Mouse (Mus musculus) spleen, adult 18-20 months (tissue): ENCODE data around the gene Olfm4.

Source experiments
- DNase-seq, 2 experiments: peaks; one replicate each; pipeline ENCODE4 v3.0.0; 2022; ENCODE audit warnings: mixed read lengths in 2 of 2

Gene Olfm4

GRCm38 (mm10) chr14:79983781-79984180 is at the start of gene Olfm4:
Olfm4 (plus strand) TSS chr14:79984081.
- no peak for DNase-seq

DNA sequence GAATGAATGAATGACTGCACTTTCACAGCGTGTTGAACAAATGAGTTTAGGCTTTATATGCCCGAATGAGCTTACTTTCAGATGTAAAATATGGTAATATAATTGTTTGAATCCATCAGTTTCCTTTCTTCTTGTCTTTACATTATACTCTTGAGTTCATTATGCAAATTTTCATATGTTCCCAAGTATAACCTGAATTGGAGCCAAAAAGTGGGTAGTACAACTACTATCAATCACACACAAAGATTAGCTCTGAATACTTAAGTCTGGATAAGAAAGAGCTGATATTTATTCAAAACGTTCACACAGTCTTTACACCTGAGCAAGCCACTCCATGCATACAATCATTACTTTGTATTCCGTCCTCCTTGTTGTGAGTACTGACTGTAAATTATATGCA is 49.5 kb upstream of the Olfm4 start:
- no peak for DNase-seq

DNA sequence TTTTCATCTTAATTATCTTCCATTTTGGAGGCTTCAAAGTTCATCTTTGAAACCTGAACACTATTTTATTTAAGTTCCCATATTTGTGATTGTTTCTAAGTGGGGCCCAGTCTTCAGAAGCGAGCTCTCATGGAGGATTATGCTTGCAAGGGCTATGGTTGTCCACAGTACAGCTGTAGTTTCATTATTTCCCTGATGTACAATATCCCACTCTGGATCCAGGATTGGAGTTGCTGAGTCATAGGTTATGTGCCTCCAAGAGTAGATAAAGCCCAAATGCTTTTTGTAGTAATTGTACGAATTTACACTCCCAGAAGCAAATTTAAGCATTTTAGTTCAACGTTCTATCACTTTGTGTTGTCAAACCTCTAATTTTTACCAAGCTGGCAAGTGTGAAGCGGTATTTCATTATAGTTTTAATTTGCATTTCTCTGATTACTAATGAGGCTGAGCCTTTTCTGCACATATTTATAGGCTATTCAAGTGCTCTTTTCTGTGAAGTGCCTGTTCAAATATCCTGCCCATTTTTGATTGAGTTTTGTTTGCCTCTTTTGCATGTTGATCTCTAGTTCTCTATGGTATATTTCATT is 46.9 kb upstream of the Olfm4 start:
- DNase-seq = no peak

- DNase-seq = no peak
These were observed 38.0 kb upstream of the Olfm4 start for GRCm38 (mm10) chr14:79945876-79946275.

GRCm38 (mm10) chr14:79955678-79956077 is 28.2 kb upstream of the Olfm4 start:
- no peak for DNase-seq

- no peak for DNase-seq
These were observed 25.9 kb upstream of the Olfm4 start for GRCm38 (mm10) chr14:79957789-79958487.

- no peak for DNase-seq
These were observed 22.7 kb upstream of the Olfm4 start for GRCm38 (mm10) chr14:79961187-79961586.

DNA sequence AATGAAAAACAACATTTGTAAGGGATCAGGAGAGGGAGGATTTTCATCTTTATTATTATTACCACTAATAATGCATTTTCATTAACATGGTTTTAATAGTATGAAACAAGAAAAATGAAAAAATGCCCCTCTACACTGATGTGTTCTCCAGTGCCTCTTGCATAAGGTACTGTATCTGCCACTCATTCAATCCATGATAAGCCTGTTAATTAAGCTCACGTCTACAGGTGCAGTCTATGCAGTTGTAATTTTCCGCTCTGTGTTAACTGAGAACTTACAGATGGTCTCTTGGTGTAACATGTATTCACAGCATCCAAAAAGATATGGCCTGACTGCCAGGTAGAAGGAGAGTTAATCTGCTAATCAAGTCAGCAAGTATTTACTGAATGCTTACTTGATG is 22.3 kb upstream of the Olfm4 start:
- no peak for DNase-seq

GRCm38 (mm10) chr14:79970165-79970564 is 13.7 kb upstream of the Olfm4 start:
- no peak for DNase-seq

- DNase-seq = no peak
These were observed 12.7 kb upstream of the Olfm4 start for GRCm38 (mm10) chr14:79970928-79971738.

DNA sequence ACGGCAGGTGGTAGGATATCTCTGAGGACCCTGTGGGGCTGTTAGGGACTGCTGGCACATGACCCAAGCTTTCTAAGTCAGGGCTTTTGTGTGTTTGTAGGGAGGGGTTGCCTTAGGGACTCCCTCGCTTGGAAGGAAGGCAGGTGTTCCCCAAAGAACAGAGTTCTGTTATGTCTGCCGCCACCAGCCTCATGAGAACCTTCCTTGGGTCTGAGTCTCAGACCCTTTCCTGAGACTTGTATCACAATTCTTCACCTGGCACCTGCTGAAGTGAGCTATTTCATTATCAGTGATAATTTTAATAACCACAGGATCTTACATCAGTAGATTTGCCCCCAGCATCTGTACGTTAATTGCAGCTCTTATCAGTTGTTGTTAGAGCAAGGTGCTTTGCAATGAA is 2.4 kb upstream of the Olfm4 start:
- no peak for DNase-seq

- DNase-seq = no peak
These were observed 1.3 kb downstream of the Olfm4 start for GRCm38 (mm10) chr14:79985137-79985670.

DNA sequence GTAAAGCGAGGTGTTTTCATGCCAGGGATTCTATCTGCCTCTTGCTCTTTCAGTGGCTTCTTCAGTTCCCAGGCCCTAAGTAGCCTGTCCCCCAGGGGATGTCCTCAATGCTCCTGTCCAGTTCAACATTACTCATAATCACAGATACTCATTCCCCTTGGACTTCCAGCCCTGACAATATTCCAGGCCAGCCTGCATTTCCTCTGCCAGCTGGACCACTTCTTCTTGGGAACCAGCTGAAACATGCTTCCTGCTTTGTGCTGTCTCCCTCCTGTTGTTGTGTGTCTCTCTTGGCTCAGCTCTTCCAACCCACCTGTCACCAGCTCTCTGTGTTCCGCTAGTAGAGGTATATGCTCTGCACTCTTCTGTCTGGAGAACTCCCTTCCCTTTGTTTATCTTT is 1.8 kb downstream of the Olfm4 start:
- DNase-seq = no peak

DNA sequence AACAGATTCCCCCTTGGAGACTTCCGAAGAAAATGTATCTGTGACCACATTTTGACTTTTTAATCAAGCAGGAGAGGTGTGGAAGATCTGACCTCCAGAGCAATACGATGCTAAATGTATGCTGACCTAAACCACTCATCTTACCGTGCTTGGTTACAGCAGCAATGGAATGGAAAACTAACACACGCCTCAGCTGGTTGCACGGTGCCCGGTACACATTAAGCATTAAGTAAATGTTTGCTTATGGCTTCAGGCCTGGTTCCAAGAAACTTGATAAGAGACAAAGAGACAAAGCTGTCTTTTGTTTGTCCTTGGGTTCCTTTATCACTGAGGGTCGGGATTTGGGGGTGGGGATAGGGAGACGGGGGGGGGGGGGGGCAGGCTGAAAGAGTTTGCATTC is 3.0 kb downstream of the Olfm4 start:
- no peak for DNase-seq

DNA sequence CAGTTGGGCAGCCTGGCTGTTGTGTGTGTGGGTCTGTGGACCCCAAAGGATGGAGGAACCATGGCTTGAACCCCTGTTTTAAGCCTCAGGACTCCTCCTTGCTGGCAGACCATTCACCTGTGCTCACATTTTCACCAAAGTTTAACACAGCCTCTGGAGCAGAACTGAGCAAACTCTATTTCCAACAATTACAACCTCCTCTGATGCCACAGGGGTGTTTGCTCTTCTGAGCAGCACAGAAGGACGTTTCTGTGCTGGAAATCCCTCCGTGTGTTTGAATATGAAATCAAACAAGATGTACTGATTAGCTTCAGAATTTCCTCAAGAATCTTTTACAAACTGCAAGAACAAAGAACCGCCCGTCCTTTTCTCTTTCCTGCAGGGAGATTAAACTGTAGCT is 5.9 kb downstream of the Olfm4 start:
- no peak for DNase-seq

DNA sequence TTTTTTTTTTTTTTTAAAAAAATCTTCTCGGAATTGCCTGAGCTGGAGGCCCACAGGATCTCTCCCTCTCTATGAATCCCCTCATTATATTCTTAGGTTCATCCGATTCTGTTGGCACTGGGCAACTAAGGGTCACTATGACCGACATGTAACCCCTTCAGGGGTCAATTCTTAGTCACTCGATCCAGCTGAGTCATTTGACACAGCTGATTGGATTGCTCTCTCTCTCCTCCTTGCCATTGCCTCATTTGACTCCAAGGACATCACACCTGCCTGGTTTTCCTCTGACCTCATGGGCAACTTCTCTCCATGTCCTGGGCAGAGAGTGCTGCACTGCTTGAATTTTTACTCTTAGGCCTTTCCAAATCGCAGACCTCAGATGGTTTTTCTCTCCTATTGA is 6.7 kb downstream of the Olfm4 start:
- no peak for DNase-seq

- no peak for DNase-seq
These were observed 13.7 kb downstream of the Olfm4 start for GRCm38 (mm10) chr14:79997534-79997933.

DNA sequence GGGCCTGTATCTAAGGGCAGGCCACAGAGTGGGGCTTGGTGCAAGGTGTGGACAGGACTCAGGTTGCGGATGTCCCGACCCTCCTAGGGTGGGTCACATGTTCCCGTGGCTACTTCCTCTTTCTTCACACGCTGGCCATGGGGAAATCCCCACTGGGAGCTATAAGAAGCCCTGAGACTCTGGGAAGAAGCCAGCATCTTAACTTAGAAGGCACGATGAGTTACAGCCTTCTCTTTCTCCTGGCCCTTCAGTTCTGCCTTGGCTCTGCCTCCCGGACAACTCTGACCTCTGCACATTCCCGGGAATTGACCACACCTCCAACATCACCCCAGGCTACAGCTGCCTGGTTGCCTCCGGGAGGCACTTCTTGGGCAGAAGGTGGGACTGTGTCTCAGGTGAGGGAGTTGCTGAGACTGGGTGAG is 16.2 kb downstream of the Olfm4 start:
- no peak for DNase-seq

- no peak for DNase-seq
These were observed 23.8 kb downstream of the Olfm4 start for GRCm38 (mm10) chr14:80007686-80008085.

DNA sequence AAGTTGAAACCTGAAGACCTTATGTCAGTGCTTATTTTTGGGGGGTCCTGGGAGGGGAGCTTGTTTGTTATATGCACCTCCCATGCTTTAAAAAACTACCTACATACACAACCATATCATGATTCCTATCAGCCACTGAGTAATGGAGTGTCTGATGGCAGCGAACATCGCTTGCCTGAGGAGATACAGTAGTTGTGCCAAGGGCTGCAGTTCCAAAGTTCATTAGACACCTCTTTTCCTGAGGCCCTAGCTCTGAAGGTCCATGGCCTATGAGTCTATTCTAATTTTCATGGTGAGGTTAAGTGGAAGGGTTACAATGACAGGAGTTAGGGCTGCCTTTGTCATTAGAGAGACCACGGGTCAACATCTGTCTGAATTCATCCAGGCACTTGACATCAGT is 26.5 kb downstream of the Olfm4 start:
- DNase-seq = no peak

- no peak for DNase-seq
These were observed 31.1 kb downstream of the Olfm4 start for GRCm38 (mm10) chr14:80014966-80015365.

DNA sequence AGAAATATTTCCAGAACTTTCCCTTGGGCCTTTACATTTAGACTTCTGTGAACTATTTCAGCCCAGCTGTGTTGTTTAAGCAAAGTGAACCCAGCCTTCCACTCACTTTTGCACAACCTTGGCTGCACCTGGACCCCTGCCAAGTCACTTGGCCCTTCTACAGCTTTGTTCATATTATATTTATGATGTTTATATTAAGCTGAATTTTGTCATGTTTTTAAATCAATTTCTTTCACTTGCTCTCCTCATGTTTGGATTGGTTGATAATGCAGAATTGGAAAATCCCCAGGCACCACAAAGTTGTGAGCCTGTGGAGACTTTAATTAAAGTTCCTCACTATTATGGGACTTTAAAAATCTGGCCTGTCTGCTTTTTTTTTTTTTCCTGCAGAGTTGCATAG is 32.2 kb downstream of the Olfm4 start:
- DNase-seq = no peak

GRCm38 (mm10) chr14:80026078-80026477 is 42.2 kb downstream of the Olfm4 start:
- no peak for DNase-seq
